Mouse (Mus musculus) liver, embryonic 12.5 days (tissue): Measurements from ENCODE around the gene Larp1. TPM values are rescaled to one million over a fixed set of nuclear protein-coding genes. Genes with fewer than 3 reads are reported as not detected.
A peak's percentile ranks its signal among the peaks of the same experiment; 100 is the strongest.
"Not testable (repeated sequence)": the region's sequence is repeated elsewhere in the genome, so short reads cannot be mapped to it uniquely, and the experiment has no call there.

Experiments
- ATAC-seq: fragments of 200-750 bp; cut with Nextera tagmentation; 2 replicates; pipeline ENCODE4 v1.8.0; 2017; ENCODE audit warnings: moderate number of reproducible peaks, mild to moderate bottlenecking, moderate library complexity
- H3K27ac ChIP-seq: fragments of 300-500 bp; sonication (generic); 2 replicates; pipeline ENCODE4 v1.5.1; 2016; ENCODE audit warnings: mild to moderate bottlenecking
- H3K27me3 ChIP-seq: fragments of 300-500 bp; sonication (generic); replicated peaks from 2 replicates; pipeline ENCODE4 v1.6.1; 2016; ENCODE audit warnings: mild to moderate bottlenecking, moderate library complexity
- H3K36me3 ChIP-seq: fragments of 300-500 bp; sonication (generic); 2 replicates; pipeline ENCODE4 v1.6.1; 2016; ENCODE audit warnings: mild to moderate bottlenecking, moderate library complexity
- H3K4me1 ChIP-seq: fragments of 300-500 bp; sonication (generic); 2 replicates; pipeline ENCODE4 v1.6.1; 2016
- H3K4me2 ChIP-seq: fragments of 300-500 bp; sonication (generic); 2 replicates; pipeline ENCODE4 v1.6.1; 2016; ENCODE audit warnings: mild to moderate bottlenecking, moderate library complexity
- H3K4me3 ChIP-seq: fragments of 300-500 bp; sonication (generic); 2 replicates; pipeline ENCODE4 v1.5.1; 2016; ENCODE audit warnings: mild to moderate bottlenecking, moderate library complexity
- H3K9ac ChIP-seq: fragments of 300-500 bp; sonication (generic); 2 replicates; pipeline ENCODE4 v1.6.1; 2016; ENCODE audit warnings: mild to moderate bottlenecking, moderate library complexity
- H3K9me3 ChIP-seq: fragments of 300-500 bp; sonication (generic); replicated peaks from 2 replicates; pipeline ENCODE4 v1.6.1; 2016; ENCODE audit warnings: mild to moderate bottlenecking, moderate library complexity
- whole genome bisulfite sequencing: fragments of 180-500 bp; shearing (Covaris S2); methylation state at CpG from one replicate; pipeline ENCODE4 v1.1.7; 2016; ENCODE audit not compliant: insufficient replicate concordance; 5-methylcytosine and 5-hydroxymethylcytosine counted together
- polyA plus RNA-seq: library from polyadenylated mRNA; unstranded; fragments of >200 nt; fragmentation: Nextera tagmentation; extraction: Ambion mirVana; gene quantifications from 2 replicates; pipeline ENCODE4 v1.2.1, GENCODE M21; 2016

Gene Larp1
- polyA plus RNA-seq, 1 experiment from 2014 or later: 41.6 TPM

DNA sequence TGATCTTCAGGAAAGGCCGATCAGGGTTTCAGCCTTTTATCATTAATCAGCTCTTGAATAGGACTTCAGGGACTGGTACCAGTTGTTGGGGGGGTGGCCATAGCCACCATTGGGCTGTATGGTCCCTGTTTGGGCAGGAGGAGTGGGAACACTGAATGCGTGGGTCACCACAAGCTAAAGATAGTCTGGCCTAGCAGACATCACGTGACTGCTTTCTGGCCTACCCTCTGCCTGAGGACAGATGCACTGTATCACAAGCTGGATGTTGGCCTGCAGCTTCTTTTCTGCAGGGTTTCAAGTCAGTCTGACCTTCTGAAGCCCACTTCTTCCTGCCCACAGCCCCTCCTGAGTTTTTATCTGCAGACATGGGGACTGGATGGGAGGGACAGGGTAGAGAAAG is 24.8 kb downstream of the Larp1 start:
- Histone ChIP-seq H3K4me3 (no peak overlapping the region), H3K27ac (0 out of 2 replicates have a peak overlapping the region, but pooled peaks have one; percentile 27), H3K4me1 (peaks cover 91% of the 10 kb centered on the region), H3K9me3 (no peaks in the 10 kb centered on the region), H3K36me3 (peaks cover 12% of the 10 kb centered on the region), H3K27me3 (no peaks in the 10 kb centered on the region), H3K9ac (no peak overlapping the region), H3K4me2 (no peak overlapping the region)
- ATAC-seq: no peak; the same call in 1 of the 2 replicates
- WGBS: 41% methylated on average over 3 of the region's 3 CpGs

- Histone ChIP-seq H3K4me3 (no peak overlapping the region), H3K9ac (no peak overlapping the region), H3K27ac (no peak overlapping the region), H3K4me1 (peaks cover 72% of the 10 kb centered on the region), H3K9me3 (no peaks in the 10 kb centered on the region), H3K36me3 (peaks cover 47% of the 10 kb centered on the region), H3K4me2 (no peak overlapping the region), H3K27me3 (no peaks in the 10 kb centered on the region)
- no peak; the same call in 1 of the 2 replicates for ATAC-seq
- 37% methylated on average over 1 of the region's 1 CpGs for WGBS
Measured at GRCm38 (mm10) chr11:58039027-58039426, 30.2 kb downstream of the Larp1 start.

DNA sequence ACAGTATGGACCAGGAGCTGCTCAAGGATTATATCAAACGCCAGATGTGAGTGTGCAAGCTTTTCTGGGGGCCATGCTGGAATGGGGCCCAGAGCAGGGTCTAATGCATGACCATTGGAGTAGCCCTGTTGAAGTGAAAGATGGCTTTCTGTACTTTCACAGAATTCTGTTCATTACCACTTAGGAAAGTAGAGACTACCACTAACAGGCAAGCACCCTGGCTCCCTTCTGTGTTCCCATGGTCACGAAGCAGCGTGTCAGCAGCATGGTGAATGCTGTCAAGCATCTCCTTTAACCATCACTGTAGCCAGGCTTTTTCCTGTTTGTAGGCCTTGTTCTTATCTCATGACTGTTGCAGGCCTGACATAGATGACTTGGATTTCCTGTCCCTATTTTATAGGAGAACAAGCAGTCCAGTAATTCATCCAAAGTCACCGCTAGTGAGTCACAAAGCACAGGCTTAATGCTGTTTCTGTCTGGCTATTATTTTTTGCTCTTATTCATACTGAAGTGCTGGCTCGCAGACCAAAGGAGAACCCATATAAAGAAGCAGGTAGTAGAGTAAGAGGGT is 34.1 kb downstream of the Larp1 start:
- H3K4me1 ChIP-seq: peaks cover 37% of the 10 kb centered on the region
- H3K4me3 ChIP-seq: no peak overlapping the region
- H3K36me3 ChIP-seq: peaks cover 82% of the 10 kb centered on the region
- WGBS: 85% methylated on average over 5 of the region's 5 CpGs
- no peaks in the 10 kb centered on the region for H3K27me3 ChIP-seq
- no peak overlapping the region for H3K9ac ChIP-seq
- no peak for ATAC-seq
- peak overlapping the region; percentile 7; the same call in 1 of the 2 replicates for H3K27ac ChIP-seq
- no peak overlapping the region for H3K4me2 ChIP-seq
- no peaks in the 10 kb centered on the region for H3K9me3 ChIP-seq

DNA sequence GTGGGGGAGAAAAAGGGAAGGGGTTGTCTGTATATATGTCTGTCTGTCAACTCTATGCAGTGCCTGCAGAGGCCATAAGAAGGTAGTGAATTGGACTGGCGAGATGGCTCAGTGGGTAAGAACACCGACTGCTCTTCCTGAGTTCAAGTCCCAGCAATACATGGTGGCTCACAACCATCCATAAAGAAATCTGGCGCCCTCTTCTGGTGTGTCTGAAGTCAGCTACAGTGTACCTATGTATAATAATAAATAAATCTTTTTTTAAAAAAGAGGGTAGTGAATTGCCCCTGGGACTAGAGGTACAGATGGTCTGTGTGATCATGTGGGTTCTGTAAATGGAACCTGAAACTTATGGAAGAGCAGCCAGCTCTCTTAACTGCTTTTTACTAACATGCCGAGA is 37.6 kb downstream of the Larp1 start:
- H3K27ac ChIP-seq: no peak overlapping the region
- H3K4me2 ChIP-seq: no peak overlapping the region
- peaks cover 98% of the 10 kb centered on the region for H3K36me3 ChIP-seq
- no peak for ATAC-seq
- no peaks in the 10 kb centered on the region for H3K9me3 ChIP-seq
- H3K4me1 ChIP-seq: peaks cover 14% of the 10 kb centered on the region; the same call in 1 of the 2 replicates
- no peaks in the 10 kb centered on the region for H3K27me3 ChIP-seq
- H3K9ac ChIP-seq: no peak overlapping the region
- 73% methylated on average over 4 of the region's 4 CpGs for WGBS
- no peak overlapping the region for H3K4me3 ChIP-seq

- H3K4me2 ChIP-seq: no peak overlapping the region
- H3K9ac ChIP-seq: no peak overlapping the region
- no peak overlapping the region for H3K4me3 ChIP-seq
- no peak overlapping the region for H3K27ac ChIP-seq
- H3K4me1 ChIP-seq: peaks cover 14% of the 10 kb centered on the region; the same call in 1 of the 2 replicates
- H3K36me3 ChIP-seq: peaks cover 96% of the 10 kb centered on the region
- 72% methylated on average over 6 of the region's 6 CpGs for WGBS
- H3K9me3 ChIP-seq: no peaks in the 10 kb centered on the region
- no peak for ATAC-seq
- H3K27me3 ChIP-seq: no peaks in the 10 kb centered on the region
Measured at GRCm38 (mm10) chr11:58057455-58057854, 48.6 kb downstream of the Larp1 start.

DNA sequence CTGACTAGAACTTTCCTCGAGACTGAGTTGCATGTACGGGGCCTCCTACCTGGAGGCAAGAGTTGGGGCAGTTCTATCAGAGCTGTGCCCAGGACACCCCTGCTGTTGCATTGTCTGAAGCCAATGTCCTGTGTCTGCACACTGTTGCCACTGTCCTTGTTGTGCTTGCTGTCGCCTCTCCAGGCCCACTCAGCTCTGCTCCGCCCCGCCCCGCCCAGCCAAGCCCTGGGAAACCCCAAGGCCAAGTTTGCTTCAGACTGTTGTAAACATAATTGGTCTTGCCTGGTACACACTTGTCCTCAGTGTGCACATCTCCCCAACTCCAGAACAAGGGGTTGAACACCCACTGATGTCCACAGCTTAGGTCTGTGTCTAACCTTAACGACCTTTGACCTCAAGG is 50.9 kb downstream of the Larp1 start:
- H3K9me3 ChIP-seq, H3K27me3 ChIP-seq, H3K4me3 ChIP-seq, H3K27ac ChIP-seq, H3K9ac ChIP-seq, H3K4me2 ChIP-seq: not testable (repeated sequence)
- H3K36me3 ChIP-seq: peaks cover 82% of the 10 kb centered on the region
- peaks cover 14% of the 10 kb centered on the region; the same call in 1 of the 2 replicates for H3K4me1 ChIP-seq
- peak; percentile 50 for ATAC-seq
- WGBS: 86% methylated on average over 7 of the region's 7 CpGs

DNA sequence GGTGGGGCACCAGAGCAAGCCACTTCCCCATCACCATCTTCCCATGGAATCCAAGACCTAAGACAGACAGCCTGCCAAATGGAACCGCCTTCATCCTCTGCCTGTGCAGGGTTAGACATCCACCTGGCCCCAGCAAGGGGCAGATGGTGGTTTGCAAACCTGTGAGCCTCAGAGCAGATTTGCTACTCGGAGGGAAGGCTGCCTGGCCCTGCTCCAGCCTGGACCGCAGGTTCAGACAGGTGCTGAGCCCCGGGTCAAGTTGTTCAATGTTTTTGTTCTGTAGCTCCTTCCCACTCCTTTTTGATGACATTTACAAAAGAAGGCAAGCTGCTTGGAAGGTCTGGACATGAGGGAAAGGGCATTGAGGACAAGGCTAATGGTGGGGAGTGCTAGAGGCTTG is 52.4 kb downstream of the Larp1 start:
- not testable (repeated sequence) for H3K9me3 ChIP-seq, ATAC-seq, H3K4me3 ChIP-seq, H3K9ac ChIP-seq, H3K4me2 ChIP-seq, H3K27ac ChIP-seq, H3K27me3 ChIP-seq
- 93% methylated on average over 4 of the region's 4 CpGs for WGBS
- peaks cover 67% of the 10 kb centered on the region for H3K36me3 ChIP-seq
- H3K4me1 ChIP-seq: peaks cover 14% of the 10 kb centered on the region; the same call in 1 of the 2 replicates

DNA sequence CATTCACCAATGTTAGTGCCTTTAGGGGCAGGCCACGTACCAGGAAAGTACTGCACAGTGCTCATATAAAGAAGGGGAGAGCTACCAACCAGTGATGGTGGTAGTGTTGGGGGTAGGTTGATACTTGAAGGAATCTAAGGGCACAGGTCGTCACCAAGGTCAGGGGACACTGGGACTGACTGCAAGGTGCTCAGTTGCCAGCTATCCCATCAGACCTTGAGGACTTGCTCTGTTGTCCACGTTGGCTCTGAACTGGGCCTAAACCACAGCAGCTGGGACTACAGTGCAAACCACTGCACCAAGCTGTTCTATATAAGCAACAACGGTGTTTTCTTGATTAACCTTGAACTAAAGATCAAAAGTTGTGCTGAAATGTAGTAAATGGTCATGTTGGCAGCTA is 53.7 kb downstream of the Larp1 start:
- WGBS: 77% methylated on average over 4 of the region's 4 CpGs
- H3K9me3 ChIP-seq: no peaks in the 10 kb centered on the region
- H3K4me1 ChIP-seq: peaks cover 14% of the 10 kb centered on the region; the same call in 1 of the 2 replicates
- no peak overlapping the region for H3K9ac ChIP-seq
- no peak overlapping the region for H3K27ac ChIP-seq
- H3K27me3 ChIP-seq: no peaks in the 10 kb centered on the region
- no peak overlapping the region for H3K4me3 ChIP-seq
- H3K4me2 ChIP-seq: no peak overlapping the region
- no peak for ATAC-seq
- H3K36me3 ChIP-seq: peaks cover 54% of the 10 kb centered on the region

DNA sequence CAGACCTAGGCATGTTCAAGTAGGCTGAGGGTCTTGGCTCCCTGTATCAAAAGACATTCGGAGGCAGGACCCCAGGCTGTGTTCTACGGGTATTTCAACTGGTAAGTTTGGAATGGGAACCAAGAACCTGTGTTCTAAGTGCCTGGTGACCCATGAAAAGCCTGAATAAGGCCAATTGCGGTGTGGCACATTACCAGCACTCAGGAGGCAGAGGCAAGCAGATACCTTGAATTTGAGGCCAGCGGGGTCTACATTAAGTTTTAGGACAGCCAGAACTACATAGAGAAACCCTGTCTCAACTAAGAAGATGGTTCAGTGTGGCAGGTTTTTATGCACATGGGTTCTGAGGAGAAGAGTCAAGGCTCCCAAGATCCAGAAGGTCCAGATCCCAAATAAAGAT is 56.2 kb downstream of the Larp1 start:
- 85% methylated on average over 4 of the region's 4 CpGs for WGBS
- H3K36me3 ChIP-seq: peaks cover 31% of the 10 kb centered on the region
- H3K4me3 ChIP-seq: no peak overlapping the region
- no peaks in the 10 kb centered on the region for H3K27me3 ChIP-seq
- no peak overlapping the region for H3K4me2 ChIP-seq
- H3K9ac ChIP-seq: no peak overlapping the region
- 0 out of 2 replicates have a peak, but pooled peaks cover 2% of the 10 kb centered on the region for H3K4me1 ChIP-seq
- no peak for ATAC-seq
- no peak overlapping the region for H3K27ac ChIP-seq
- H3K9me3 ChIP-seq: no peaks in the 10 kb centered on the region

DNA sequence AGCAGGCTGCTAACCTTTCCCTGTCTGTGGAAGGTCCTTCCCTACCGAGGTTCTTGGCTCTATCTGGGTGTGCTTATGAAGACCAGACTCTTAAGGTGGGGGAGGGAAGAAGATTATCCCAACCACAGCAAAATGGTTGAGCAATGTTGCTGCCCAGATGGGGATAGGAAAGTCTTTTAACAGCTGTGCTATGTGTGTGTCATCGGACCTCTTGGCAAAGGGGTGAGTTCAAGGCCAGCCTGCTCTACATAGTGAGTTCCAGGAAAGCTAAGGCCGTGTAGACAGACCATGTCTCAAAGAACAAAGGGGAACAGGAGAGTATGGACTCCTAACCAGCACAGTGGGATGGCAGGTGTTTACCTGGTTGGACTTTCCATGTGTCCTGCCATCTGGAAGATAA is 64.1 kb downstream of the Larp1 start:
- H3K27ac ChIP-seq: no peak overlapping the region
- no peak for ATAC-seq
- no peaks in the 10 kb centered on the region for H3K36me3 ChIP-seq
- no peak overlapping the region for H3K9ac ChIP-seq
- H3K9me3 ChIP-seq: no peaks in the 10 kb centered on the region
- H3K4me1 ChIP-seq: no peaks in the 10 kb centered on the region
- H3K4me3 ChIP-seq: no peak overlapping the region
- H3K4me2 ChIP-seq: no peak overlapping the region
- H3K27me3 ChIP-seq: peaks cover 4% of the 10 kb centered on the region; the same call in 1 of the 2 replicates
- WGBS: 56% methylated on average over 3 of the region's 3 CpGs

DNA sequence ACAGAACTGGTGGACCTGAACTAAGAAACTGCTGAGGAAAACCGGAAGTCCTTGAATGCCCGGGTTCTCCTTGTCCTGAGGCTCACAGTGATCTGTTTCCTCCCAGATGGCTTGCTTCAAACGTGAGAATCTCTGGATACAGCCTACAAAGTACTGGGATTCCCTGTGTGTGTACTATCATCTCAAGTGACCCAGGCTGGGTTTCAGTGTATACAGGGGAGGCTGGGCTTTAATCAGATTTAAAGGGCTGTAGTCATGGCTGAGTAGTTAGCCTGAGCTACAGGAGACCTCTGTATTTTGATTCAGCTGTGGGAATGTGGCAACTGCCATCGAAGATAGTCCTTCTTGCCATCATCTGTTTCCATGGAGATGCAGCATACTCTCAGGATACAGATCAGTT is 68.4 kb downstream of the Larp1 start:
- 57% methylated on average over 4 of the region's 4 CpGs for WGBS
- Histone ChIP-seq H3K9ac (no peak overlapping the region), H3K4me3 (no peak overlapping the region), H3K4me2 (no peak overlapping the region), H3K27me3 (peaks cover 4% of the 10 kb centered on the region; the same call in 1 of the 2 replicates), H3K27ac (no peak overlapping the region), H3K9me3 (no peaks in the 10 kb centered on the region), H3K36me3 (no peaks in the 10 kb centered on the region), H3K4me1 (no peaks in the 10 kb centered on the region)
- no peak for ATAC-seq

- no peak overlapping the region for H3K9ac ChIP-seq
- no peaks in the 10 kb centered on the region for H3K36me3 ChIP-seq
- H3K4me3 ChIP-seq: no peak overlapping the region
- H3K4me2 ChIP-seq: no peak overlapping the region
- no peak for ATAC-seq
- no peaks in the 10 kb centered on the region for H3K9me3 ChIP-seq
- no peaks in the 10 kb centered on the region for H3K4me1 ChIP-seq
- no peak overlapping the region for H3K27ac ChIP-seq
- H3K27me3 ChIP-seq: no peaks in the 10 kb centered on the region; the same call in 1 of the 2 replicates
- WGBS: 68% methylated on average over 6 of the region's 6 CpGs
Measured at GRCm38 (mm10) chr11:58081716-58082115, 72.9 kb downstream of the Larp1 start.

DNA sequence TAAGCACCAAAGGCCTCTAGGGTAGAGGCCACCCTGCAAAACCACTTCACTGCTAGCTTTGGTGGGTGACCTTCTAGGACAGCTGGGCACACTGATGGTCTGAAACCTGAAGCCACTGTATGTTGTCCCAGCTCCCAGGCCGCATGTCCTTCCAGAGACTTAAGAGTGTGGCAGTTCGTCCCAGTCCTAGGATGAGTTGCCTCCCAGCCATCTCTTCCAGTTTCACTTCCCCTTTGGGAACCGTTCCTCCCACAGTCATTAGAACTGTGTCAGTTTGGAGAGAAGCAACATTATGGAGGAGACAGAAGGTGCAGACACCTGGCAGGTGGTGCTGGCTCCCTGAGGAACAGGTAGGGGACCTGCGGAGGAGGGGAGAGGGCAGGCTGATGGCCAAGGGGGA is 83.7 kb downstream of the Larp1 start:
- ATAC-seq: no peak; the same call in 1 of the 2 replicates
- no peaks in the 10 kb centered on the region for H3K9me3 ChIP-seq
- H3K27ac ChIP-seq: no peak overlapping the region
- peaks cover 16% of the 10 kb centered on the region for H3K4me1 ChIP-seq
- no peaks in the 10 kb centered on the region for H3K36me3 ChIP-seq
- H3K4me2 ChIP-seq: peak overlapping the region; percentile 53
- peaks cover 36% of the 10 kb centered on the region for H3K27me3 ChIP-seq
- WGBS: 28% methylated on average over 4 of the region's 4 CpGs
- peak overlapping the region; percentile 18; the same call in 1 of the 2 replicates for H3K4me3 ChIP-seq
- peak overlapping the region; percentile 10 for H3K9ac ChIP-seq
